Mouse (Mus musculus): ENCODE measurements at regions not wholly inside any gene's neighbourhood (a gene's known extent, or its start where the extent isn't known, plus 50 kb on each side); places are given as distances from the start of the nearest gene placed in this dataset.
"Not testable (repeated sequence)": the region's sequence is repeated elsewhere in the genome, so short reads cannot be mapped to it uniquely, and the experiment has no call there.

- DNase-seq (ENCODE audit: inconsistent age in 2 of 2, low spot score in 1 of 2): no peak
Measured at GRCm38 (mm10) chr6:66382347-66383010, 152.7 kb upstream of the Mad2l1 start.

- no peak for DNase-seq (ENCODE audit: inconsistent age in 2 of 2, low spot score in 1 of 2)
Measured at GRCm38 (mm10) chr6:66395147-66395546, 140.0 kb upstream of the Mad2l1 start.

DNA sequence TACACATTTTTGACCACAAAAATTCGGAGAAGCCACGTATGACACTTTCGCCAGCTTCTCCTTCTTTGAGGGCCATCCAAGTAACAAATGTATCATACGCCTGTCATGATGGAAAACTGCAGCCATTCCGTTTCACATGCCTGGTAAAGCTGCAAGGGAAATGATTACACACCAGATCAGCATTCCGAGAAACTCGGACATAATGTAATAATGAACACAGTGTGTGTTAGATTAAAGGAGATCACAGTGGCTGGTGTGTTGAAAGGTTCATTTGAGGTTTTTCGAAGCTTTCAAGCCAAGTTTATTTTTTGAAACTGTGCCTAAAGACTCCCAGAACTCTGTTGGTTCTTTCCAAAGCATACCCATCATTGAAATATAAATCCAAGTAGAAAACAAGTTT, 137.8 kb upstream of the Mad2l1 start:
- DNase-seq (ENCODE audit: inconsistent age in 2 of 2, low spot score in 1 of 2): no peak

DNA sequence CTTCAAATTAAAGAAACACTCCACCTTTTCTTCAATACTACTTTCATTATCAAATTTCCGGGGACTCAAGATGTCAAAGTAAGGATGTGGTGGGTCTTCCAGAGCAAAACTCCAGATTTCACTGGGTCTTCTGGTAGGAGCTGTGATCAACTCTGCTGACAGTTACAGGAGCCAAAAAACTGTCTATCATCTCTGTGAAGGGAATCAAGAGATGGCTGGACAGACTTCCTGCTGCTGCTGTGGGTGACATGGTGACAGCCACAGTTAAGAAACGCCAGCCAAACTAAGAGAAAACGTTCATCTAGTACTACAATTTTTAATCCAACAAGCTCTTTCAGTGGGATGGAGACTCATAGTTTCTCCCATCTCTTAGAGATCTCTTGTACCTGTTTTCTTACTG, 136.5 kb upstream of the Mad2l1 start:
- DNase-seq (ENCODE audit: inconsistent age in 2 of 2, low spot score in 1 of 2): no peak

DNA sequence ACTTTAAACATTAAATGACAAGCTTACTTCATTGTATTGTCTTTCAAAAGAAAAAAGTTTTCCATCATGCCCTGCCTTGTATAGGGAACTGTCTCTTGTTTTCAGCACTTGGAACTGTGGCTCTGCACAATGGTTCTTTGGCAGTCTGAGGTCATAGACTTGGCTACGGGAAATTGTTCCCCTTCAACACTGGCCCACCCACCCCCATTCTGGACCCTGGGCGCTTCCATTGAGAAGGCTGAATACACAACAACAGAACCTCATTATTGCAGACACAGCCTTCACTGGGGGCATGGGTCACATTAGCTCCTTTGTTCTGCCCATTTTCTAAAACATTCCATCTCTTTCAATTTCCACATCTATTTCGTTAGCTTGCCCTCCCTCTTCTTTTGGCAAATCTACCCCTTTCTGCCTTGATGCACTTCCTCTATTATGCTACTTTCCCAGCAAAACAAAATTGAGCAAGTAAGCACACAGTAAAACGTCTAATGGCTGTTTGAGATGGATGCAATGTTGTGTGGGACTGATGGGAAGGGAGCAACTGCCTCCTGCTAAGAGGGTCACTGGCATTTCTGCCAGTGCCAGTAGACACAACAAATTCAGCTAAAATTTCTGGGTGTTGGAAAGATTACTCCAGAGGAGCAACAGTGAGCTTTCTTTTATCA, 136.0 kb upstream of the Mad2l1 start:
- no peak for DNase-seq (ENCODE audit: inconsistent age in 2 of 2, low spot score in 1 of 2)

GRCm38 (mm10) chr6:66401468-66401867, 133.7 kb upstream of the Mad2l1 start:
- DNase-seq (ENCODE audit: inconsistent age in 2 of 2, low spot score in 1 of 2): peak in 1 of 2 experiments; percentile 19

GRCm38 (mm10) chr6:66401868-66402440, 133.2 kb upstream of the Mad2l1 start:
- peak in 1 of 2 experiments; percentile 21 for DNase-seq (ENCODE audit: inconsistent age in 2 of 2, low spot score in 1 of 2)

GRCm38 (mm10) chr6:66414822-66415221, 120.4 kb upstream of the Mad2l1 start:
- DNase-seq (ENCODE audit: inconsistent age in 2 of 2, low spot score in 1 of 2): no peak

DNA sequence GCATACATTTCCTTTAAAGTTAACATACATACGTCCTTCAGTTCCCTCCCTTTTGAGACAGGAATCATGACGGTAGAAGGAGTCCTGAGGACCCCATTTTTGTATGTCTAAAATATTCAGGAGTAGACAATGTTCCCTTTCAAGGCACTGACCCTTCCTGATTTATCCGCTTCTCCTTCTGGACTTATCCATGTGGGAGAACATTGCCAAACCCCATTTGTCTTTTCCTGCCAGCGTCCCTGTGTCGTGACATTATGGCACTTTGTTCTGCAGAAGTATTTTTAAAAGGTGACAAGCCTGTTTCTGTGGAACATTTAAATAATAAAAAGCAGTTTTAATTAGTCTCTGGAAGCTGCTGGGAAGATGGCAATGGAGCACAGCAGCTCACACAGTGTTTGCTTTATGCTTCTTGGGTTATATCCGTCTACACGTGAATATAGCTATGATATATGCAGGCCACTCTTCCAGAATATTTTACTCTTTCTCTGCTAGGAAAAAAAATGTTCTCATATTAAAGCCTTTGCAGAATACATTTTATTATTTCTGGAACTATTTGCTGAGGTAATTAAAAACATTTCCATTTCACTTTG, 115.6 kb upstream of the Mad2l1 start:
- DNase-seq (ENCODE audit: inconsistent age in 2 of 2, low spot score in 1 of 2): peak in 1 of 2 experiments; percentile 7

GRCm38 (mm10) chr6:66428370-66428769, 106.8 kb upstream of the Mad2l1 start:
- no peak for DNase-seq (ENCODE audit: inconsistent age in 2 of 2, low spot score in 1 of 2)

DNA sequence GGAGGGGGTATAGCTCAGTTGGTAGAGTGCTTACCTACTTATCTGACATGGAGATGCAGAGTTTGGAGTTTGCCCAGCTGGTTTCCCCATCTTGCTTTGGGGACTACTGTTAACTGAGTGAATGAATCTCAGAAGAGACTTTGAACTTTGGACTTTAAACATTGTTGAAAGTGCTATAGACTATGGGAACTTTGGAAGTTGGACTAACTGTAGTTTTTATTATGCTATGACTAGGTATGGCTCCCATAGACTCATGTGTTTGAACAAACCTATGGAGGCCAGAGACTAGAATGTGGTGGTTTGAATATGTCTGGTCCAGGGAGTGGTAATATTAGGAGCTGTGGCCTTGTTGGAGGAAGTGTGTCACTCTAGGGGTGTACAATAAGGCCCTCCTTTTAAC, 84.8 kb upstream of the Mad2l1 start:
- DNase-seq (ENCODE audit: inconsistent age in 2 of 2, low spot score in 1 of 2): not testable (repeated sequence)

- DNase-seq (ENCODE audit: inconsistent age in 2 of 2, low spot score in 1 of 2): no peak
Measured at GRCm38 (mm10) chr6:66458172-66458571, 77.0 kb upstream of the Mad2l1 start.

- DNase-seq (ENCODE audit: inconsistent age in 2 of 2, low spot score in 1 of 2): no peak
Measured at GRCm38 (mm10) chr6:66464540-66464939, 70.7 kb upstream of the Mad2l1 start.

DNA sequence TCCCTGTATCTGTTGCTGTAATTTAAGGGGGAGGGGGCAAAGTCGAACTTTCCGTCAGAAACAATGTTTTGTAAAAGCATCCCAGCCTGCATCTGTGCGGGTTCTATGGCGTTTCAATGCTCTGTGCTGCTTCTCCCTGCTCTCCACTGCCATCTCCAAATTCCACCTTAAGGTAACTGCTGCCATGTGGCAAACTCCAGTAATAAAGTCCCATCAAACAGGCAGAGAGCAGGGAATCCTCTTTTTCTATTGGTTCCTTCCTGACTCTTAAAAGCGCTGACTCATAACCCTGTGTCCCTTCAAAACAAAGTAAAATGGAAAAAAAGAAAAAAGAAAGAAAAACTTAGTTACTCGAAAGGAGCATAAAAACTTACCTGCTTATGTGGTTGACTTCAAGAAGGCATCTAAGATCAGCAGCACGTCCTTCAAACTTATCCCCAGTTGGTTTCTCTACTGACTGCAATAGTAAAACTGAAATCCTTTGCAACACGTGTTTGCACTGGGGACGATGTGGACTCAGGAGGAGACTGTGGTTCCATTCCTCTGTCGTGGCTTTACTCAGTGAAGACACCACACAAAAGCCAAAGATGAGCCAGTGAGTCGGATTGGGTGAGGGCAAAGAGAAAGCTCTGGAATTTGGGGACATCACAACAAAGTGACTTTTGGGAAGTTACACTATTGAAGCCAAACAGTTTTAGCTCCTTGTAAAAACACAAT, 69.9 kb upstream of the Mad2l1 start:
- DNase-seq (ENCODE audit: inconsistent age in 2 of 2, low spot score in 1 of 2): no peak

GRCm38 (mm10) chr6:66466757-66467156, 68.4 kb upstream of the Mad2l1 start:
- DNase-seq (ENCODE audit: inconsistent age in 2 of 2, low spot score in 1 of 2): peak in 1 of 2 experiments; percentile 46

DNA sequence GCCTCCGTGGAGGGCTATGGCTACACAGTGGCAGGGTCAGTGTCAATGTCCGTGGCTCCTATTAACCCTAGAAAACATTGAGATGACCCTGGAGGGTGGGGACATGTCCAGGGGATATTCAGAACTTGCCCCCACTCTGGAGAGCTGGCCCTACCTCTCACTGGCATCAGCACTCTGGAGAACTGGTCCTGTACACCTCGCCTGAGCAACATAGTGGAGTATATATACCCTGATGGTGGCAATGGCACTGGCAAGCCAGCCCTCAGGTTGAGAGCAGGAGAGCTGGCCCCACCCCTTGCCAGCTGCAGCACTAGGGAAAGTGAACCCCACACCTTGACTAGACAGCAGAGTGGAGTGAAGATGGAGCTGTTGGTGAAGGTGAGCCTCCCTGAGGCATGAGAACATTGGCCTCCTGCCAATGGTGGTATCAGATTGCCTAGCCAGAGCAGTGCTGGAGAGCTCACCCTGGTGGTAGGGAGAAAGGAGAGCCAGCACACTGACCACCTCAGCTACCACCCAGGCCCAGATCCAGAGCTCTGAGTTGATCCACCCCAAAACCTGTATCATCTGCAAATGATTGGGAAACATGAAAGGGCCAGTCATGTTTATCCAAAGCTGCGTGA, 64.5 kb upstream of the Mad2l1 start:
- DNase-seq (ENCODE audit: inconsistent age in 2 of 2, low spot score in 1 of 2): no peak

DNA sequence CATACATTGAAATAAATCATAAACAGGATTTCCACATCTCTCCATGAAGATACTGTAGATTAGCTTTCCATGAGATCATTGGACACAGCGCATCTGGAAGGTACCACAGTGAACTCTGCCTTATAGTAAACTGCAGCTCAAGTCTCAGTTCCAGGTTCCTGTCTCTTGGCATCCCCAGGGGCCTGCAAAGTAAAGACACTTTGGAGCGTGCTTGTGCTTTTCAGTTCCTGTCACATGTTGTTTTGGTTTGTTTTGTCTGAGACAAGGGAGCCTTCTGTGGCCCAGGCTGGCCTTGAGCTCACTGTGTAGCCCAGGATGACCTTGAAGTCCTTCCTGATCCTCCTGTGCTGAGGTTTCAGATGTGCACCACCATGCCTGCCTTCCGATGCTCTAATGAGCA, 63.4 kb upstream of the Mad2l1 start:
- DNase-seq (ENCODE audit: inconsistent age in 2 of 2, low spot score in 1 of 2): no peak

- DNase-seq (ENCODE audit: inconsistent age in 2 of 2, low spot score in 1 of 2): no peak
Measured at GRCm38 (mm10) chr6:66472697-66473096, 62.5 kb upstream of the Mad2l1 start.

GRCm38 (mm10) chr6:66477575-66477974, 57.6 kb upstream of the Mad2l1 start:
- no peak for DNase-seq (ENCODE audit: inconsistent age in 2 of 2, low spot score in 1 of 2)

GRCm38 (mm10) chr6:66478326-66478964, 56.7 kb upstream of the Mad2l1 start:
- no peak for DNase-seq (ENCODE audit: inconsistent age in 2 of 2, low spot score in 1 of 2)

Data from adrenal gland, adult (tissue).